Mouse (Mus musculus) yolk sac, embryonic 10.5 days (tissue): ENCODE measurements at regions not wholly inside any gene's neighbourhood (a gene's known extent, or its start where the extent isn't known, plus 50 kb on each side); places are given as distances from the start of the nearest gene placed in this dataset.

Source experiments
- DNase-seq: peaks from one replicate; pipeline ENCODE4 v3.0.0-alpha.2; 2017; ENCODE audit warnings: low spot score

DNA sequence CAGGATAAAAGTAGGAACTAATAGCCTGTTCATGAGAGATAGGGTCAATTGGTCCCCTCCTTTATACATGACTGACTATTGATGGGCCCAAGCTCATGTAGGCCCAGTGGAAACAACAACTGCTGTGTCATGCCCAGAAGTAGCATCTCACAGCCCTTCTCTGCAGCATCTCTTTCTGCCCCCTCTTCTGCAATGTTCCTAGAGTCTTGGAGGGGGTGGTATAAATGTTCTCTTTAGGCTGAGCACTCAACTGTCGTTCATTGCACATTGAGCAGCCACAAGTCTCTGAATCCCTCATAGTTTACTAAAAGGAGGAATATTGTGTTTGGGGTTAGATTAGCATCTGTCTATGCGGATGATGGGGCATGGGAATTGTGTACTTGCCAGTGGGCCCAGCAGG, 324.1 kb downstream of the Phkb start:
- DNase-seq = no peak

DNA sequence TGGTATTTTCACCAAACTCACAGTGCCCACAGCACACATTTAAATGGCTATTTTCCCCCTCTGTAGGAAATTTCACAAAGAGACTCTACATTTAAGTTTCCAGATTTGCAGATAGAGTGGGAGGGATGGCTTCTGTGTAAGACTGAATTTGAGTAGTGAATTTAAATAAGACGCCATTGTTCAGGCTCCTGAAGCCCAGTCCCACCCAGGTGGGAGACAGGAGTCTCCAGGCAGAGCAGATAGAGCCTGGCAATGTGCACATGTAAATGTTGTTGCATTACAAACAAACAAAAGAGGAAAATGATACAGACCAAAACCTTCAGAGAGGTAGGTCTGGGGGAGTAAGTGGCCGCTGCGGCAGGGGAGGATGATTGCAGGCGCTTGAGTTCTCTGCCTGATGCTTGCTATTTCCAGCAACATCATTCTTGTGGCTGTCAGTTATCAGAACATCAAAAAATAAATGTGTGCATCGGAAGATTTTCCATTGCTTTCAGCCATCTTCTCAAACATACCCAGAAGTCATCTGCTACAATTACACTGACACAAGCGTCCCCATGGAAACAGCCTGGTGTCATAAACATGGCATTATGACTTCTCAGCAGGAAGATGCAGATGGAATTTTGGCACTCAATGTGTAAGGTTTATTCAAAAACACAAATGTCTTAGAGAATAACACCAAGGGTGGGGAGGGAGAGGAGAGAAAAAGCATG, 318.5 kb downstream of the Phkb start:
- DNase-seq = no peak

DNA sequence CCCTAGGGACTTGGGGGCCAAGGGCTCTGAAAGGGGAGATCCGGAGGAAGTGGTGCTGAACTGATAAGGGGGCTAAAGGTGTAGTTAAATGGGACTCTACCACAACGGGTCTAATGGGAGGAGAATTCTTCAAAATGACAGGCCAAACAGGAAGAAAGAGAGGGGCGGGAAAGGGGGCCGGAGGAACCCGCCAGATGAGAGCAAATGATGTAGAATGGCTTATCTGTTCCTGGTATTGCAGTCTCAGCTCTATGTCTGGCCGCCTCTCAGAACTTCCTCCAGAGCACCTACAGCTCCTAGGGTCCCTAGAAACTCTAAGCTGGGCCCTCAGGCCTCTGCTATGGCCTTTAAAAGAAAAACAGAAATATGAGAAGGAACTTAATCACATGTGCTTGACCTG, 306.8 kb downstream of the Phkb start:
- DNase-seq = no peak

DNA sequence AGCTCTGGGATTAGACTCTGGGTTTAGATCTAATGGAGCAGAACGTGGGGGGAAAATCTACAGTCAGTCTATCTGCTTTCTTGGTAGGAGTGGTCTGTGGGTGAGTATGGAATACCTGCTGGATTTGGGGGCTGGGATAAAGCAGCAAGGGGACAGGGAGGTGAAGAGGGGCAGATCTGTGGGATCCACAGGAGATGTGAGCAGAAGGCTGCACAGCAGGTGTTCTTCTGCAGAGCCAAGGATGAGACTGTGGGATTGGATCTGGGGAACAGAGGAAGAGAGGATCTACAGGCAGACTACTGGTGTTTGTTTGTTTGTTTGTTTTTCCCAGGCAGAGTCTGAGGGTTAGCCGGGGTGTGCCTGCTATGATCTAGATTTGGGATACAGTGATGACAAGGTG, 284.5 kb downstream of the Phkb start:
- no peak for DNase-seq

DNA sequence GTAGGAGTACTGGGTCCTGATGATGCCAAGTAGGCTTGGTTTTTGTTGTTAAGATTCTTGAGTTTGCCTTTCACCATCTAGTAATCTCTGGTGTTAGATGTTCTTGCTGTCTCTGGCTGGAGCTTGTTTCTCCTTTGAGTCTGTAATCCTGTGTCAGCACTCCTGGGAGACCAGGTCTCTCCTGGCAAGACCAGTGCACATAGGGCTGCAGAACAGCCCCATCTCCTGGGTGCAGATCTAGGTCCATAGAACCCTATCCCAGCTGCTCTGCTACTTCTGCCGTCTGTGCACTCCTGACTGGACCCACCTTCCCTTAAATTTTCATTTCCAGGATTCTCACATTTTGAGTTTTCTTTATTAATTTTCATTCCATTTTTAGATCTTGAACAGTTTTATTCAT, 283.9 kb downstream of the Phkb start:
- no peak for DNase-seq
